In the genomic region with DNA sequence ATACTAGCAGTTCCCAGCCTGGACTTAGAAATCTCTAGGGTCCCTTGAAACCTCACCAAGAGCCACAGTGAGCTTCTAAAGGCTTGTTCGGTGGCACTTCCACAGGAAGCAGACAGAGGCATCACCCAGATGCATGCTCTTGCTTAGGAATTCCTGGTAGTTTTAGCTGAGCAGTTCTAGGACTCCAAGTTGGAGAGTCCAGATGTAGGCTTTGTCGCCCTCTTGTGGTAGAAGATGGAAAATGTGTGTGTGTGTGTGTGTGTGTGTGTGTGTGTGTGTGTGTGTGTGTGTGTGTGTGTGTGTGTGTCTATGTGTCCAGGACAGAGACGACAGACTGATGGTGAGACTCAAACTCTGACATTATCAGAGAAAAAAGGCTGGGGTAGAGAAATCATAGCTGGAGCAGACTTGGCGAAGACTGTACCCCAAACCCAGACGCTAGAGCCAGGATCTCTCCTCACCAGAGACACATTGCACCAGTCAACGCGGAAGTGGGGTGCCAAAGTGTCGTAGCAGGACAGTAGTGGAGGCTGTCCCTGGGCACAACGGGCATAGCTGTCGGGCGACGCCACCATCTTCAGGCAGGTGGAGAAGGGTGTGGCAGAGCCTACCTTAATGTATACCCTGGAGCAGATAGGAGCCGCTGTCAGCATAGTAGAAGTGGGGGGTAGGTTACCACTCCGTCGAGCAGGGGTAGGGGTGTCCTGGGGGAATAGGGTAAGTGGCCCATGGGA, we compare ENCODE assay signal across 9 mouse cellular contexts. TPM values are rescaled to one million over a fixed set of nuclear protein-coding genes. Genes with fewer than 3 reads are reported as not detected.
DNase-seq lines count a peak whose midpoint lies in the region; ATAC-seq and TF ChIP-seq lines count a peak whose summit lies in the region.
"Had no signal": no experiment of that assay in that cellular context is flagged by ENCODE, and none has a peak within 500 bp of the region (broad histone marks: within the 10 kb centered on the region; RNA-seq: fewer than 3 reads in every experiment).

No protein-coding gene starts in this region.

- H3K27ac ChIP-seq in hindbrain, embryonic 10.5 days = no peak overlapping the region
- H3K27ac ChIP-seq in hindbrain, embryonic 12.5 days = no peak overlapping the region
- no peak overlapping the region for H3K27ac ChIP-seq in heart, postnatal 0 days (ENCODE audit: low read depth)
- H3K27ac ChIP-seq: limb, embryonic 15.5 days had no signal

- TF ChIP-seq CTCF in heart, postnatal 0 days (IDR thresholded peaks at IDR 0.05; ENCODE audit: low read depth) = peak; percentile 93

- H3K4me3 ChIP-seq in hindbrain, embryonic 10.5 days = no peak overlapping the region
- no peak overlapping the region for H3K4me3 ChIP-seq in hindbrain, embryonic 12.5 days
- H3K4me3 ChIP-seq in heart, postnatal 0 days (ENCODE audit: low read depth, low read length) = no peak overlapping the region
- H3K4me3 ChIP-seq: limb, embryonic 15.5 days had no signal

- TF ChIP-seq EP300 in heart, postnatal 0 days (IDR thresholded peaks at IDR 0.05; ENCODE audit: low read depth) = no peak

- H3K9me3 ChIP-seq in hindbrain, embryonic 10.5 days = no peaks in the 10 kb centered on the region
- H3K9me3 ChIP-seq in hindbrain, embryonic 12.5 days (replicated peaks) = no peaks in the 10 kb centered on the region
- no peaks in the 10 kb centered on the region for H3K9me3 ChIP-seq in heart, postnatal 0 days (replicated peaks; ENCODE audit: control insufficient read depth, low read length)
- H3K9me3 ChIP-seq: limb, embryonic 15.5 days had no signal

- no peak overlapping the region for H3K4me2 ChIP-seq in hindbrain, embryonic 12.5 days (replicated peaks)
- no peak overlapping the region for H3K4me2 ChIP-seq in heart, postnatal 0 days (ENCODE audit: low read depth, low read length)
- H3K4me2 ChIP-seq: limb, embryonic 15.5 days had no signal

- no peak for ATAC-seq in hindbrain, embryonic 12.5 days (ENCODE audit: low FRiP score)
- ATAC-seq in heart, postnatal 0 days (ENCODE audit: insufficient read depth, low read depth) = no peak

- DNase-seq in hindbrain, embryonic 10.5 days (ENCODE audit: low spot score) = peak; percentile 72
- DNase-seq in adipocyte (ENCODE audit: low spot score) = peak; percentile 88
- peak; percentile 67 for DNase-seq in embryo, embryonic 9.5 days (ENCODE audit: extremely low spot score)
- no peak for DNase-seq in heart, postnatal 0 days (ENCODE audit: low spot score)
- peak; percentile 87 for DNase-seq in layer of hippocampus, adult 11-12 months (ENCODE audit: low spot score)
- DNase-seq in lung, postnatal 4 days = peak; percentile 75 to 85
- peak; percentile 73 for DNase-seq in right cerebral cortex, postnatal 4 days

- H3K9ac ChIP-seq in hindbrain, embryonic 12.5 days = no peak overlapping the region
- no peak overlapping the region for H3K9ac ChIP-seq in heart, postnatal 0 days (replicated peaks; ENCODE audit: low read depth, low read length)
- H3K9ac ChIP-seq: limb, embryonic 15.5 days had no signal

- peaks cover 23% of the 10 kb centered on the region for H3K4me1 ChIP-seq in hindbrain, embryonic 10.5 days (replicated peaks)
- H3K4me1 ChIP-seq in hindbrain, embryonic 12.5 days = peaks cover 8% of the 10 kb centered on the region; the same call in 1 of the 2 replicates
- 0 out of 2 replicates have a peak, but pooled peaks cover 14% of the 10 kb centered on the region for H3K4me1 ChIP-seq in heart, postnatal 0 days (ENCODE audit: control insufficient read depth, insufficient read depth)

- H3K36me3 ChIP-seq in hindbrain, embryonic 10.5 days = no peaks in the 10 kb centered on the region
- no peaks in the 10 kb centered on the region for H3K36me3 ChIP-seq in hindbrain, embryonic 12.5 days
- no peaks in the 10 kb centered on the region for H3K36me3 ChIP-seq in heart, postnatal 0 days (replicated peaks; ENCODE audit: control insufficient read depth, insufficient read depth, low read length)
- H3K36me3 ChIP-seq: limb, embryonic 15.5 days had no signal

- peaks cover 17% of the 10 kb centered on the region for H3K27me3 ChIP-seq in hindbrain, embryonic 10.5 days (ENCODE audit: insufficient read depth, poor library complexity, severe bottlenecking)
- peaks cover 9% of the 10 kb centered on the region; the same call in 1 of the 2 replicates for H3K27me3 ChIP-seq in hindbrain, embryonic 12.5 days
- no peaks in the 10 kb centered on the region for H3K27me3 ChIP-seq in heart, postnatal 0 days (ENCODE audit: control insufficient read depth, insufficient read depth, low read length)
- H3K27me3 ChIP-seq: limb, embryonic 15.5 days had no signal

- 61% methylated on average over 15 of the region's 15 CpGs for WGBS in hindbrain, embryonic 10.5 days
- WGBS in hindbrain, embryonic 12.5 days = 61% methylated on average over 15 of the region's 15 CpGs
- 62% methylated on average over 15 of the region's 15 CpGs for WGBS in heart, postnatal 0 days

RNA-seq across cellular contexts. Expression of a gene that starts 3.0 kb away (rescaled TPM):
- not detected in 2 replicates for polyA plus RNA-seq in hindbrain, embryonic 10.5 days (2016; fragmentation: Nextera tagmentation; extraction: Ambion mirVana)
- not detected in 2 replicates for polyA plus RNA-seq in hindbrain, embryonic 12.5 days (2016; fragmentation: Nextera tagmentation; extraction: Ambion mirVana)
- not detected in 2 replicates for total RNA-seq in heart, postnatal 0 days (2014; rRNA removed; ENCODE audit: low replicate concordance)
- polyA plus RNA-seq in heart, postnatal 0 days (2015; fragmentation: Nextera tagmentation; extraction: Ambion mirVana) = 0.27 TPM in 1 of 2 replicates, not detected in the other
- polyA plus RNA-seq: limb, embryonic 15.5 days had no signal

RNA-seq across cellular contexts. Expression of a gene that starts 5.8 kb away (rescaled TPM):
- polyA plus RNA-seq in hindbrain, embryonic 10.5 days (2016; fragmentation: Nextera tagmentation; extraction: Ambion mirVana) = 0.10 TPM in 1 of 2 replicates, not detected in the other
- 0.43 and 1.5 TPM in 2 replicates for polyA plus RNA-seq in hindbrain, embryonic 12.5 days (2016; fragmentation: Nextera tagmentation; extraction: Ambion mirVana)
- total RNA-seq in heart, postnatal 0 days (2014; rRNA removed; ENCODE audit: low replicate concordance) = 47.5 and 313 TPM in 2 replicates
- 62.2 and 62.4 TPM in 2 replicates for polyA plus RNA-seq in heart, postnatal 0 days (2015; fragmentation: Nextera tagmentation; extraction: Ambion mirVana)

RNA-seq across cellular contexts. Expression of a gene that starts 20.5 kb away (rescaled TPM):
- 10.4 and 11.8 TPM in 2 replicates for polyA plus RNA-seq in hindbrain, embryonic 10.5 days (2016; fragmentation: Nextera tagmentation; extraction: Ambion mirVana)
- 16.8 and 18.5 TPM in 2 replicates for polyA plus RNA-seq in hindbrain, embryonic 12.5 days (2016; fragmentation: Nextera tagmentation; extraction: Ambion mirVana)
- 27.6 and 38.6 TPM in 2 replicates for total RNA-seq in heart, postnatal 0 days (2014; rRNA removed; ENCODE audit: low replicate concordance)
- 4.5 and 4.7 TPM in 2 replicates for polyA plus RNA-seq in heart, postnatal 0 days (2015; fragmentation: Nextera tagmentation; extraction: Ambion mirVana)

RNA-seq across cellular contexts. Expression of a gene that starts 34.4 kb away (rescaled TPM):
- 98.1 and 193 TPM in 2 replicates for polyA plus RNA-seq in hindbrain, embryonic 10.5 days (2016; fragmentation: Nextera tagmentation; extraction: Ambion mirVana)
- 508 and 685 TPM in 2 replicates for polyA plus RNA-seq in hindbrain, embryonic 12.5 days (2016; fragmentation: Nextera tagmentation; extraction: Ambion mirVana)
- 263 and 322 TPM in 2 replicates for total RNA-seq in heart, postnatal 0 days (2014; rRNA removed; ENCODE audit: low replicate concordance)
- 334 and 345 TPM in 2 replicates for polyA plus RNA-seq in heart, postnatal 0 days (2015; fragmentation: Nextera tagmentation; extraction: Ambion mirVana)

RNA-seq across cellular contexts. Expression of a gene that starts 39.3 kb away (rescaled TPM):
- polyA plus RNA-seq in hindbrain, embryonic 10.5 days (2016; fragmentation: Nextera tagmentation; extraction: Ambion mirVana) = 38.8 and 71.5 TPM in 2 replicates
- polyA plus RNA-seq in hindbrain, embryonic 12.5 days (2016; fragmentation: Nextera tagmentation; extraction: Ambion mirVana) = 94.6 and 106 TPM in 2 replicates
- 6.2 and 9.5 TPM in 2 replicates for total RNA-seq in heart, postnatal 0 days (2014; rRNA removed; ENCODE audit: low replicate concordance)
- 4.6 and 4.8 TPM in 2 replicates for polyA plus RNA-seq in heart, postnatal 0 days (2015; fragmentation: Nextera tagmentation; extraction: Ambion mirVana)

Comparison
In these comparisons a context has a peak if more than half of its experiments do, and no peak if none do; other contexts are left out.
1. RNA of a gene that starts 5.8 kb away (polyA plus RNA-seq): 62.2 to 62.4 TPM in heart, postnatal 0 days; 0.43 to 1.5 TPM in hindbrain, embryonic 12.5 days and 0.10 TPM in hindbrain, embryonic 10.5 days; every median in the first group is over 10 times any median in the second.